Mouse (Mus musculus): Measurements from ENCODE around the gene Ccdc191. TPM values are rescaled to one million over a fixed set of nuclear protein-coding genes. Genes with fewer than 3 reads are reported as not detected.

Gene Ccdc191
- polyA plus RNA-seq, 2 experiments: 4.4 to 6.2 TPM

DNA sequence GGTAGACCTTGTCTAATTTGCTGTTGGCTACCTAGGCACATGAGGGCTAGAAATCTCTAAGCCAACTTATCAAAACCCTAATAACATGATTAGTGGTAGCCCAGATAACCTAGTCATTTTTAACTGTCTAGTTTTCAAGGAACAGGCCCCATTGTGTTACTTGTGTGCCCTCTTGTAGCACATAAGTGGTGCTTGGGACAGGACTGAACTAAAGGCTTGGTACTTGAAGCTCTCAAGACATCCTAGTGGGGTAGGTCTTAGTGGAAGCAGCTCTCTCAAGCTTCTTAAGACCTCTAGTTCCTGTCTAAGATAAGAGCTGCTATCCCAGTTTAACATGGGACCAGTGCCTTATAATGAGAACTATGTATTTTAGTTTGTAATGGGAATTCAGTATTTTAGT is 41.0 kb downstream of the Ccdc191 start:
- DNase-seq (ENCODE audit: low spot score) (no peak), ATAC-seq (ENCODE audit: low FRiP score, low read depth) (no peak)
- Histone ChIP-seq H3K27me3 (ENCODE audit: control insufficient read depth, insufficient read depth, low read length) (no peaks in the 10 kb centered on the region), H3K4me2 (replicated peaks; ENCODE audit: low read depth, low read length, severe bottlenecking) (no peak overlapping the region), H3K36me3 (ENCODE audit: control insufficient read depth, insufficient read depth, low read length) (no peaks in the 10 kb centered on the region), H3K27ac (replicated peaks; ENCODE audit: low read depth, low read length) (no peak overlapping the region), H3K9ac (ENCODE audit: low read depth, low read length, severe bottlenecking) (no peak overlapping the region), H3K9me3 (ENCODE audit: control insufficient read depth, low read length) (no peaks in the 10 kb centered on the region), H3K4me3 (replicated peaks; ENCODE audit: low read length) (no peak overlapping the region), H3K4me1 (ENCODE audit: control insufficient read depth, insufficient read depth, low read length) (no peaks in the 10 kb centered on the region)
- no peak for TF ChIP-seq POLR2A (IDR thresholded peaks at IDR 0.05; ENCODE audit: borderline replicate concordance, extremely low read depth, insufficient read depth, insufficient read length)

DNA sequence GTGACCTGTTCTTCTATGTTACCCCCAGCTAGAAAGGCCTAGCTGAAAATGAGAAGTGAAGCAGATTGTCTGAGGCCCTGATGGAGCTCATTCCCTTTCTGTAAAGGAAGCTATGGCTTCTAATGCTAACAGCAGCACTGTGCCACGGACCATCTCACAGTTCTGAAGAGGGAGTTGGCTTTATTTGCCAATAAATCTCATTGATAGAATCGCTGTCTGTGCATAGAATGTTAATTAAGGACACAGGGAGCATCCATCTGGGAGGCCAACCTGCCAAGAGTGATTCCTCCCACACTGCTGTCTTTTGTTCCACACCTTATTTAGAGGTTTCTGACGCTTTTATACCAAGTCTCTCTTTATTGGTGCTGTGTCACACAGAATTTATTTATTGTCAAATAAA is 41.9 kb downstream of the Ccdc191 start:
- DNase-seq (ENCODE audit: low spot score) (no peak), ATAC-seq (ENCODE audit: low FRiP score, low read depth) (no peak)
- no peak overlapping the region for H3K27ac ChIP-seq (replicated peaks; ENCODE audit: low read depth, low read length)
- no peaks in the 10 kb centered on the region for H3K27me3 ChIP-seq (ENCODE audit: control insufficient read depth, insufficient read depth, low read length)
- TF ChIP-seq POLR2A (IDR thresholded peaks at IDR 0.05; ENCODE audit: borderline replicate concordance, extremely low read depth, insufficient read depth, insufficient read length): no peak
- H3K4me1 ChIP-seq (ENCODE audit: control insufficient read depth, insufficient read depth, low read length): no peaks in the 10 kb centered on the region
- H3K9ac ChIP-seq (ENCODE audit: low read depth, low read length, severe bottlenecking): no peak overlapping the region
- H3K36me3 ChIP-seq (ENCODE audit: control insufficient read depth, insufficient read depth, low read length): no peaks in the 10 kb centered on the region
- no peak overlapping the region for H3K4me2 ChIP-seq (replicated peaks; ENCODE audit: low read depth, low read length, severe bottlenecking)
- no peak overlapping the region for H3K4me3 ChIP-seq (replicated peaks; ENCODE audit: low read length)
- 65% methylated on average over 3 of the region's 3 CpGs for WGBS
- H3K9me3 ChIP-seq (ENCODE audit: control insufficient read depth, low read length): no peaks in the 10 kb centered on the region

DNA sequence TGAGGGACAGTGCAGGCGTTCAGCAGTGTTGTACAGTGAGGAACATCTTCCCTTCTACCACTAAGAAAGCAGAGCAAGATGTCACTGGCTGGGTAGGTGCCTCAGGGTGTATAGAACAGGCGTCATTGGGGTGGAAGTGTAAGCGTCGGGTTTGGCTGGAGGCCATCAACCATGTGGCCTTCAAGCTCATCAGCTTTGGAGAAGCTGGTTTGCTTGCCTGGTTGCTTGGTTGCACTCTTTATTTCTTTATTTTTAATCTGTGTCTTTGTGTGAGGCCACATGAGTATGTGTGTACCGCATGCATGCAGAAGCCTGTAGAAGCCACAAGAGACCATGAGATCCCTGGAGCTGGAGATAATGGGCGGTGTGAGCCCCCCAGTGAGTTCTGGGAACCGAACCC is 42.7 kb downstream of the Ccdc191 start:
- no peak for TF ChIP-seq POLR2A (IDR thresholded peaks at IDR 0.05; ENCODE audit: borderline replicate concordance, extremely low read depth, insufficient read depth, insufficient read length)
- 87% methylated on average over 7 of the region's 7 CpGs for WGBS

DNA sequence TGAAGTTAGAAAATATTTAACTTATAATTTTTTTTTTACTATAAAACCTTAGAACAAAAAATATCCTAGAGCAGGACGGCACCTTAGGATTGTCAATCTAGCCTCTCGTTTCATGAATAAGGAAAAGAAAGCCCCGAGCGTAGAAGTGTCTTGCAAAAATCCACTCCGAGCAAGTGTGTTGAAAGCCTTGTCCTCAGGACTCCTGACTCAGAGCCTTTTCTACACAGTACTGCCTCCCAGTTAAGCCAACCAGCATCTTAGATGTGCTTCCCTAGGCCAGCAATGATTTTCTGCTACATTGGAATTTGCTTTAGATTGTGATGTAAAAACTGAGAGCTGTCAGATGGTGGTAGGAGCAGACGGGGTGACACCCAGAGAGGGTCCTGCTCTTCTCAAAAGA is 43.4 kb downstream of the Ccdc191 start:
- H3K27me3 ChIP-seq (ENCODE audit: control insufficient read depth, insufficient read depth, low read length): no peaks in the 10 kb centered on the region
- H3K4me2 ChIP-seq (replicated peaks; ENCODE audit: low read depth, low read length, severe bottlenecking): no peak overlapping the region
- no peaks in the 10 kb centered on the region for H3K36me3 ChIP-seq (ENCODE audit: control insufficient read depth, insufficient read depth, low read length)
- ATAC-seq (ENCODE audit: low FRiP score, low read depth) (no peak), DNase-seq (ENCODE audit: low spot score) (no peak)
- no peak overlapping the region for H3K9ac ChIP-seq (ENCODE audit: low read depth, low read length, severe bottlenecking)
- H3K9me3 ChIP-seq (ENCODE audit: control insufficient read depth, low read length): no peaks in the 10 kb centered on the region
- no peak overlapping the region for H3K27ac ChIP-seq (replicated peaks; ENCODE audit: low read depth, low read length)
- H3K4me3 ChIP-seq (replicated peaks; ENCODE audit: low read length): no peak overlapping the region
- H3K4me1 ChIP-seq (ENCODE audit: control insufficient read depth, insufficient read depth, low read length): no peaks in the 10 kb centered on the region
- 82% methylated on average over 6 of the region's 6 CpGs for WGBS
- no peak for TF ChIP-seq POLR2A (IDR thresholded peaks at IDR 0.05; ENCODE audit: borderline replicate concordance, extremely low read depth, insufficient read depth, insufficient read length)

More for the DNA sequence above, 42.7 kb downstream of the Ccdc191 start:
- H3K27me3 ChIP-seq (ENCODE audit: control insufficient read depth, insufficient read depth, low read length): no peaks in the 10 kb centered on the region
- H3K9ac ChIP-seq (ENCODE audit: low read depth, low read length, severe bottlenecking): no peak overlapping the region
- no peak overlapping the region for H3K4me3 ChIP-seq (replicated peaks; ENCODE audit: low read length)
- no peaks in the 10 kb centered on the region for H3K4me1 ChIP-seq (ENCODE audit: control insufficient read depth, insufficient read depth, low read length)
- H3K9me3 ChIP-seq (ENCODE audit: control insufficient read depth, low read length): no peaks in the 10 kb centered on the region
- H3K36me3 ChIP-seq (ENCODE audit: control insufficient read depth, insufficient read depth, low read length): no peaks in the 10 kb centered on the region
- no peak overlapping the region for H3K4me2 ChIP-seq (replicated peaks; ENCODE audit: low read depth, low read length, severe bottlenecking)
- DNase-seq (ENCODE audit: low spot score) (no peak), ATAC-seq (ENCODE audit: low FRiP score, low read depth) (no peak)
- no peak overlapping the region for H3K27ac ChIP-seq (replicated peaks; ENCODE audit: low read depth, low read length)

DNA sequence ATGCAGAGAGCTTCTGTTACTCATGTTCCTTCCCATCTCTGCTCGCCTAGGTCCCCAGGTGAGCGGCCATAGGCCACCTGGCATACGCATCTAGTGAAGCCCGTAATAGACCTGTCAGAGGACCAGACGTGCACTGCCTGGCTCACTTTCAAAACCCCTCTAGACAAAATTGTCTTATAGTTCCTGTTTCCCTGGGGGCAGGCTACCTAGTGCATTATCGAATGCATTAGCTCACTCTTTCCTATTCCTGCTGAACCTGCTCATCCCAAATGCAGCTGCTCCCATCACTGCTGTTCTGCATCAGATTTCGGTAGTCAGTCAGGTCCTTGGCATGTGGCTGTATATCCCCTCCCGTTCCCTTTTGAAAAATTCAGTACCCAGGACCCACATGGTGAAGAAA is 45.3 kb downstream of the Ccdc191 start:
- 70% methylated on average over 8 of the region's 8 CpGs for WGBS
- Histone ChIP-seq H3K27ac (replicated peaks; ENCODE audit: low read depth, low read length) (no peak overlapping the region), H3K9ac (ENCODE audit: low read depth, low read length, severe bottlenecking) (no peak overlapping the region), H3K9me3 (ENCODE audit: control insufficient read depth, low read length) (no peaks in the 10 kb centered on the region), H3K36me3 (ENCODE audit: control insufficient read depth, insufficient read depth, low read length) (no peaks in the 10 kb centered on the region), H3K4me3 (replicated peaks; ENCODE audit: low read length) (no peak overlapping the region), H3K27me3 (ENCODE audit: control insufficient read depth, insufficient read depth, low read length) (no peaks in the 10 kb centered on the region), H3K4me1 (ENCODE audit: control insufficient read depth, insufficient read depth, low read length) (no peaks in the 10 kb centered on the region), H3K4me2 (replicated peaks; ENCODE audit: low read depth, low read length, severe bottlenecking) (no peak overlapping the region)
- ATAC-seq (ENCODE audit: low FRiP score, low read depth): no peak
- TF ChIP-seq POLR2A (IDR thresholded peaks at IDR 0.05; ENCODE audit: borderline replicate concordance, extremely low read depth, insufficient read depth, insufficient read length): no peak
- no peak for DNase-seq (ENCODE audit: low spot score)

DNA sequence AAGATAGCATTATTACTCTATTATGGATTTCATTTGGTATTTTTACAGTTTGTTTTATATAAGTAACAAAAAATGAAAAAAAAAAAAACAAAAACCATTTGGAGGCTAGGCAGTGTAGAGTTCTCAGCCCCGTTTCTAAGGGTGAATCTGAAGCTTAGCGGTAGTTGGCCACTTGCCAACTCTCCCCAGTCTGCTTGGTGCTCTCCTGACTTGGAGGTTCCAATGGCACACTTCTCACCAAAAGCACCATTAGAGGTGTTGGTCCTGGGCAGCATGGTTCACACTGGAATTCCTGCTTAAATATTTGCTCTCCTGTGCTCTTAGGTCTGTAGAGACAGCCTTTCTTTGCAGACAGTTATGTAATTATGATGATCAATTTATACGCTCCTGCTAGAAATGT is 45.8 kb downstream of the Ccdc191 start:
- TF ChIP-seq POLR2A (IDR thresholded peaks at IDR 0.05; ENCODE audit: borderline replicate concordance, extremely low read depth, insufficient read depth, insufficient read length): no peak
- no peak overlapping the region for H3K9ac ChIP-seq (ENCODE audit: low read depth, low read length, severe bottlenecking)
- H3K4me2 ChIP-seq (replicated peaks; ENCODE audit: low read depth, low read length, severe bottlenecking): no peak overlapping the region
- H3K4me3 ChIP-seq (replicated peaks; ENCODE audit: low read length): no peak overlapping the region
- H3K27ac ChIP-seq (replicated peaks; ENCODE audit: low read depth, low read length): no peak overlapping the region
- H3K9me3 ChIP-seq (ENCODE audit: control insufficient read depth, low read length): no peaks in the 10 kb centered on the region
- no peaks in the 10 kb centered on the region for H3K4me1 ChIP-seq (ENCODE audit: control insufficient read depth, insufficient read depth, low read length)
- no peaks in the 10 kb centered on the region for H3K27me3 ChIP-seq (ENCODE audit: control insufficient read depth, insufficient read depth, low read length)
- DNase-seq (ENCODE audit: low spot score): no peak
- 53% methylated on average over 3 of the region's 3 CpGs for WGBS
- H3K36me3 ChIP-seq (ENCODE audit: control insufficient read depth, insufficient read depth, low read length): no peaks in the 10 kb centered on the region
- ATAC-seq (ENCODE audit: low FRiP score, low read depth): no peak
